26 mouse cellular contexts compared by ENCODE assay signal in genomic region chr8:126708956-126709355, GRCm38 (mm10).
A peak's percentile ranks its signal among the peaks of the same experiment; 100 is the strongest.
DNase-seq lines count a peak whose midpoint lies in the region; ATAC-seq lines count a peak whose summit lies in the region.
"Had no signal": no experiment of that assay in that cellular context is flagged by ENCODE, and none has a peak within 500 bp of the region (broad histone marks: within the 10 kb centered on the region; RNA-seq: fewer than 3 reads in every experiment).

No protein-coding gene starts in this region.

- WGBS in hindbrain, embryonic 16.5 days = 72% methylated on average over 2 of the region's 2 CpGs
- 80% methylated on average over 2 of the region's 2 CpGs for WGBS in hindbrain, embryonic 10.5 days

- peak; percentile 66 for ATAC-seq in frontal cortex, adult (ENCODE audit: low TSS enrichment)
- ATAC-seq in hindbrain, embryonic 16.5 days = peak; percentile 22; the same call in 1 of the 2 replicates
- ATAC-seq: forebrain, embryonic 15.5 days; intestine, embryonic 15.5 days had no signal

- H3K27ac ChIP-seq in hindbrain, embryonic 16.5 days (ENCODE audit: low read depth, low read length) = no peak overlapping the region
- no peak overlapping the region for H3K27ac ChIP-seq in hindbrain, embryonic 10.5 days
- H3K27ac ChIP-seq: embryonic facial prominence, embryonic 12.5 days; forebrain, embryonic 15.5 days; hindbrain, embryonic 15.5 days; intestine, embryonic 15.5 days had no signal

- H3K9ac ChIP-seq in hindbrain, embryonic 16.5 days (ENCODE audit: low read depth, low read length) = no peak overlapping the region; the same call in 1 of the 2 replicates
- H3K9ac ChIP-seq: embryonic facial prominence, embryonic 12.5 days; embryonic facial prominence, embryonic 15.5 days; forebrain, embryonic 15.5 days; hindbrain, embryonic 12.5 days; hindbrain, embryonic 15.5 days; intestine, embryonic 15.5 days had no signal

- intact Hi-C loops in left cerebral cortex, postnatal 4 days (cut with DNase I) = no loop called here

- no peaks in the 10 kb centered on the region for H3K36me3 ChIP-seq in hindbrain, embryonic 16.5 days (ENCODE audit: control insufficient read depth, insufficient read depth, low read length)
- no peaks in the 10 kb centered on the region for H3K36me3 ChIP-seq in hindbrain, embryonic 10.5 days
- H3K36me3 ChIP-seq: embryonic facial prominence, embryonic 12.5 days; embryonic facial prominence, embryonic 15.5 days; forebrain, embryonic 15.5 days; G1E; hindbrain, embryonic 12.5 days; hindbrain, embryonic 15.5 days; intestine, embryonic 15.5 days had no signal

- DNase-seq in frontal cortex, adult 2 months (ENCODE audit: extremely low spot score in 1 of 2, low spot score in 1 of 2) = no peak
- DNase-seq in hindbrain, embryonic 10.5 days (ENCODE audit: low spot score) = no peak
- DNase-seq in brain, adult 2 months (ENCODE audit: low read depth, low spot score) = peak; percentile 31
- DNase-seq in left cerebral cortex, postnatal 4 days = no peak
- DNase-seq in adrenal gland, postnatal 36 days = no peak
- DNase-seq: adrenal gland, adult 2 months; adrenal gland, postnatal 14 days; B cell, adult 2 months; cerebellum, adult 18-20 months; cerebellum, adult 9-10 months; cerebellum, postnatal 14 days; gastrocnemius, postnatal 25 days; heart, adult 18-20 months; heart, postnatal 10 days; heart, postnatal 4 days; kidney, adult 11 months had no signal

- H3K4me3 ChIP-seq in hindbrain, embryonic 16.5 days (ENCODE audit: low read length) = no peak overlapping the region
- H3K4me3 ChIP-seq in hindbrain, embryonic 10.5 days = no peak overlapping the region
- H3K4me3 ChIP-seq: embryonic facial prominence, embryonic 12.5 days; embryonic facial prominence, embryonic 15.5 days; forebrain, embryonic 15.5 days; hindbrain, embryonic 12.5 days; hindbrain, embryonic 15.5 days; intestine, embryonic 15.5 days had no signal

- no peaks in the 10 kb centered on the region for H3K9me3 ChIP-seq in hindbrain, embryonic 16.5 days (ENCODE audit: control insufficient read depth, low read length)
- no peaks in the 10 kb centered on the region for H3K9me3 ChIP-seq in hindbrain, embryonic 10.5 days
- H3K9me3 ChIP-seq: embryonic facial prominence, embryonic 12.5 days; embryonic facial prominence, embryonic 15.5 days; forebrain, embryonic 15.5 days; G1E; hindbrain, embryonic 12.5 days; hindbrain, embryonic 15.5 days; intestine, embryonic 15.5 days had no signal

- H3K4me1 ChIP-seq in hindbrain, embryonic 16.5 days (ENCODE audit: control insufficient read depth, insufficient read depth, low read depth, low read length) = peaks cover 6% of the 10 kb centered on the region
- no peaks in the 10 kb centered on the region for H3K4me1 ChIP-seq in hindbrain, embryonic 10.5 days (replicated peaks)

- no peak overlapping the region for H3K4me2 ChIP-seq in hindbrain, embryonic 16.5 days (ENCODE audit: low read length)
- H3K4me2 ChIP-seq: embryonic facial prominence, embryonic 12.5 days; embryonic facial prominence, embryonic 15.5 days; forebrain, embryonic 15.5 days; hindbrain, embryonic 12.5 days; hindbrain, embryonic 15.5 days; intestine, embryonic 15.5 days had no signal

- H3K27me3 ChIP-seq in hindbrain, embryonic 16.5 days (replicated peaks; ENCODE audit: control insufficient read depth, insufficient read depth, low read length) = no peaks in the 10 kb centered on the region
- H3K27me3 ChIP-seq in hindbrain, embryonic 10.5 days (ENCODE audit: insufficient read depth, poor library complexity, severe bottlenecking) = no peaks in the 10 kb centered on the region
- H3K27me3 ChIP-seq: CH12.LX; embryonic facial prominence, embryonic 12.5 days; embryonic facial prominence, embryonic 15.5 days; forebrain, embryonic 15.5 days; hindbrain, embryonic 12.5 days; hindbrain, embryonic 15.5 days; intestine, embryonic 15.5 days had no signal
